Mouse (Mus musculus) small intestine, adult 2 months (tissue): ENCODE results near the gene Cept1.

Source experiments
- CTCF ChIP-seq: fragments of 200-500 bp; IDR thresholded peaks from 2 replicates; pipeline ENCODE4 v1.5.1; 2012; ENCODE audit warnings: low read depth, mild to moderate bottlenecking, control low read depth, inconsistent platforms, low read length, moderate library complexity, mixed read lengths; ENCODE audit not compliant: insufficient replicate concordance, insufficient read length; ENCODE audit errors: extremely low read depth
- POLR2A ChIP-seq: fragments of 200-500 bp; IDR thresholded peaks from 2 replicates; pipeline ENCODE4 v1.6.1; 2012; ENCODE audit warnings: low read depth, mild to moderate bottlenecking, control low read depth, inconsistent platforms, low read length, moderate library complexity

DNA sequence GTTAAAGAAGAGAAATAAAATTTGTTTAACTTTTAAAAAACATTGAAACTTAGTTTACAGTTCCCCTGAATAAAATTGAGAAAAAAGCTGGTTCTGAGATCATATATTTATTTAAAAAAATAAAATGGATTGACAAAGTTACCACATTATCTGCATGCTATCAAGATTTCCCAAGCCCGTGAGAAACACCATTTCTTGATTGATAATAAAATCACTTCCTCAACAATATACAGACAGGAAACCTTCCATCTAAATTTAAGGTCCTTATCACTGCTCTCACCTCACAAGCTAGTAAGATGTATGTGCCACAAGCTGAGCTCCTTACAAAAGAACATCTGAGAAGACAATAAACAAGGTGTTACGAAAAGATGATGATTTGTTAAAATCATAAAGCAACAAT lies 44.7 kb downstream of the Cept1 start:
- TF ChIP-seq CTCF (no peak), POLR2A (no peak)
